Mouse (Mus musculus) urinary bladder, postnatal 4 days (tissue): Measurements from ENCODE around the gene Cntn2.
"Not testable (repeated sequence)": the region's sequence is repeated elsewhere in the genome, so short reads cannot be mapped to it uniquely, and the experiment has no call there.

Source experiments
- DNase-seq, 2 experiments: peaks; one replicate each; pipeline ENCODE4 v3.0.0; 2021 to 2022; ENCODE audit warnings: low spot score in 2 of 2

The Cntn2 gene

GRCm38 (mm10) chr1:132511521-132511920, 31.5 kb downstream of the Cntn2 start:
- no peak for DNase-seq

GRCm38 (mm10) chr1:132509771-132510170, 33.3 kb downstream of the Cntn2 start:
- no peak for DNase-seq

- no peak for DNase-seq
These were observed 36.4 kb downstream of the Cntn2 start for GRCm38 (mm10) chr1:132506656-132507055.

- DNase-seq = no peak
These were observed 37.0 kb downstream of the Cntn2 start, which contains the start of gene Tmem81 for GRCm38 (mm10) chr1:132506058-132506457. Gene Tmem81 (plus strand): TSS chr1:132506230.

- DNase-seq = no peak
These were observed 37.9 kb downstream of the Cntn2 start for GRCm38 (mm10) chr1:132505155-132505554.

- no peak for DNase-seq
These were observed 42.5 kb downstream of the Cntn2 start for GRCm38 (mm10) chr1:132500535-132500934.

- no peak for DNase-seq
These were observed 59.3 kb downstream of the Cntn2 start for GRCm38 (mm10) chr1:132483759-132484158.

GRCm38 (mm10) chr1:132483234-132483633, 59.8 kb downstream of the Cntn2 start:
- no peak for DNase-seq

GRCm38 (mm10) chr1:132481619-132482018, 61.4 kb downstream of the Cntn2 start:
- DNase-seq = no peak

GRCm38 (mm10) chr1:132479438-132479837, 63.6 kb downstream of the Cntn2 start:
- no peak for DNase-seq

- peak; percentile 80 to 89 for DNase-seq
These were observed 65.9 kb downstream of the Cntn2 start, which contains the start of gene Rbbp5 for GRCm38 (mm10) chr1:132476928-132477691. Gene Rbbp5 (plus strand): TSS chr1:132477365.

GRCm38 (mm10) chr1:132476575-132476927, 66.5 kb downstream of the Cntn2 start:
- no peak for DNase-seq

GRCm38 (mm10) chr1:132474496-132474895, 68.6 kb downstream of the Cntn2 start:
- no peak for DNase-seq

GRCm38 (mm10) chr1:132472537-132472936, 70.5 kb downstream of the Cntn2 start:
- DNase-seq = no peak

- DNase-seq = no peak
These were observed 71.6 kb downstream of the Cntn2 start for GRCm38 (mm10) chr1:132471499-132471898.

- DNase-seq = no peak
These were observed 72.0 kb downstream of the Cntn2 start for GRCm38 (mm10) chr1:132471032-132471431.

- DNase-seq = not testable (repeated sequence)
These were observed 73.0 kb downstream of the Cntn2 start for GRCm38 (mm10) chr1:132470031-132470430.

- no peak for DNase-seq
These were observed 73.5 kb downstream of the Cntn2 start for GRCm38 (mm10) chr1:132469519-132469918.

- no peak for DNase-seq
These were observed 74.1 kb downstream of the Cntn2 start for GRCm38 (mm10) chr1:132468926-132469325.

GRCm38 (mm10) chr1:132464651-132465050, 78.4 kb downstream of the Cntn2 start:
- no peak for DNase-seq
